Mouse (Mus musculus) c-Kit-positive CD71-negative TER-119-negative erythroid progenitor cells, embryonic 14.5 days (primary cell): ENCODE results near the gene Ywhah.

Experiments
- DNase-seq: peaks from one replicate; pipeline ENCODE4 v3.0.0-alpha.2; 2013; ENCODE audit warnings: low read depth

Gene Ywhah

DNA sequence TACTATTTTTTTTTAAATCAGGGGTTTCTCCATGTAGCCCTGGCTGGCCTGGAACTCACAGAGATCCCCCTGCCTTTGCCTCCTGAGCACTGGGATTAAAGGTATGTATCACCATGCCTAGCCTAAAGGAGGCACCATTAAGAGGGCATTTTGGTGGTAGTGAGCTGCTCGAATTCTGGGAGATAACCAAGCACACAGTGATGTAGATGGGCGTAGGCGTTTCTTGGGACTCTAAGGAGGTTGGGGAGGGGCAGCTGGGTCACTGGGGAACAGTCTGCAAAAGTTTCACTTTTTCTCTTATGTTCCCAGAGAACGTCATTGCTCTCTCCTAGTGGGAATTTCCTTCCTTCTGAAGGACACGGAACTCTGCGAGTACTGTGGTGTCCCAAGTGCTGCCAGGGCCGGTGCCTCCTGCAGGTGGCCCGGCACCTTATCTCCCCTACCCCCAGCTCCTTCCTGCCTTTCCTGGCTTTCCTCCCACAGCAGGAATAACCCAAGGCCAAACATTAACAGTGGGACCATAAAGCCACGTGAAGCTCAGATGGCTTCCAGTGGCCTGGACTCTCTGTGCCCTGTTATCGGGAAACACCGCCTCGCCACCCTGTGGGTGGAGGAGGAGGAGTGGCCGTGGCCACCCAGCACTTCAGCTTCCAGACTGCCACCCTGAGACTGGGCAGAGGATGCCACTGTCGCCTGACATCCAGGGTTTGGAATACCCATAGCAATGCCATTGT, 34.4 kb downstream of the Ywhah start:
- DNase-seq = no peak

DNA sequence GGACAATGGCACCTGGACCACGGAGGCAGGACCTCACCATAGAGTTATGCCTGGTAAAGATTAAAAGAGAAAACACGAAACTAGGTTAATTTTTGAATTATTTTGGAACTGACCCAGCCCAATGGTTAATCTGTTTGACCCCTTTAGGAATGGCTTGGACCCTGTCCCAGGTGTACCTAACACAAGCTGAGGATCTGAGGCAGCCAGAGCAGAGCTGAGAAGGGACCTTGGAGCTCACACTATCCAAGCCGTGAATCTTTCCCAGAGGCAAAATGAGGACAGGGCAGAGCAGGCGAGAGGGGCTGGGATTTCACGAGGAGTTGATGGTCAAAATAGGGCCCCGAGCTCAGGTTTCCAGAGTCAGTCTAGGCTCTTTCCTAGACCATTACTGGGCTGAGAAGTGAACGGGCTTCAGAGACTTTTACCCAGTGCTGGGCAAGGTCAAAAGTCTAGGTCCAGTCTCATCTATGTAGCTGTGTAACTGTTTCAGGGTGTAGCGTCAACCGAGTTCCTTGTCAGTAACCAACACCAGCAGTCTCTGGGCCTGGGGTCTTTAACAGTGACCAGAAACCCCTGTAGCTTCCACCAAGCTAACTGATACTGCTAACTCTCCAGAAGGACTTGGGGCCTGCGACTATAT, 37.6 kb downstream of the Ywhah start:
- DNase-seq = no peak

DNA sequence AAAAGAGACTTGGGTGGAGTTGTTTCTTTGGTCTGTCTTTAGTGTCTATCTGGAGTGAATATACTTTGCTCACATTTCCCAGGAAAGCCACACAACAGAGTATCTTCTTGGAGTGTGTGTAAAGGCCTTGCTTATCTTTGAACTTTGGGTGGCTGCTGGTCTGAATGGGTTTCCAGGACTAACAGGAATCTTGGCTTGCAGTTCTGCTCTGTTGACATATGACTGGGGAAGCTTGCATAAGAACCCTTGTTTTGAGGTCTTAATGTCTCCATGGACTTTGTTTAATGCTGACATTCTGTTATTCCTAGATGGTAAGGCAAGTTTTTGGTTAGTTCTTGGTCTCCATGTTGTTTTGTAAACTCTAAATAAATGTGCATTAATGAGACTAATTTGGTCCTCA, 51.5 kb downstream of the Ywhah start:
- no peak for DNase-seq

DNA sequence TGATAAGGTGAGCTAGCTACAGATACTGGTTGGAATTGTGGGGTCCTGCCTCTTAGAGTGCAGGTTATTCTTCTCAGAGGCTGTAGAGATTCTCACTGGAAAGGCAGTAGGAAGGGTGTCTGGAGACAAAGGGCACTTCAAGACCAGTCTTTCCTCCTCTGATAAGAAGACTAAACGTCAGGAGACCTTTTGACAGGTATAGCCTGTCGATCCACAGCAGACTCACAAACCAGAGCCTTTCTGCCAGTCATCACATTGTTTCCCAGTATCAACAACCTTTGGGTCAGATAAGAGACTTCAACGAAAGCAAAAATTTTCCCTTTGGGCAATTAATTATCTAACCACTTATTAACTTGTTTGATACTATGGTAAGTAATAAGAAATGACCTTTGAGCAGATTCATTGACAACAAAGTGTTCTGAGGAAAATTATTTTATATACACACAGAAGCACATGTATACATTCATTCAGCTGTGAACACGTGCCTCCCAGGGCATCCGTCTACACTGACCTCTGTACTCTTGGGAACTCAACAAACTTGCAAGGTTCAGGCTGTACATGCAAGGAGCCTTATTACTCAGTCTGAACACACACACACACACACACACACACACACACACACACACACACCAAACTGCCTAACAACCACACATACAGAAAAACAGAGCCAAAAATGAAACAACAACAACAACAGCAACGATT, 58.0 kb downstream of the Ywhah start:
- no peak for DNase-seq
